Mouse (Mus musculus): ENCODE measurements at regions not wholly inside any gene's neighbourhood (a gene's known extent, or its start where the extent isn't known, plus 50 kb on each side); places are given as distances from the start of the nearest gene placed in this dataset.
"Not testable (repeated sequence)": the region's sequence is repeated elsewhere in the genome, so short reads cannot be mapped to it uniquely, and the experiment has no call there.

- Histone ChIP-seq H3K27ac (no peak overlapping the region), H3K4me2 (replicated peaks) (no peak overlapping the region), H3K9me3 (replicated peaks) (no peaks in the 10 kb centered on the region), H3K27me3 (no peaks in the 10 kb centered on the region), H3K4me3 (no peak overlapping the region), H3K36me3 (no peaks in the 10 kb centered on the region), H3K9ac (no peak overlapping the region), H3K4me1 (no peaks in the 10 kb centered on the region)
- WGBS = 54% methylated on average over 2 of the region's 2 CpGs
- ATAC-seq (ENCODE audit: low FRiP score) = peak; percentile 48; the same call in 1 of the 2 replicates
Measured at GRCm38 (mm10) chr14:95082877-95083276, 798.2 kb upstream of the 4921530L21Rik start.

GRCm38 (mm10) chr14:95091691-95092395 lies 789.2 kb upstream of the 4921530L21Rik start:
- WGBS = 92% methylated on average over 10 of the region's 10 CpGs
- not testable (repeated sequence) for H3K36me3 ChIP-seq; H3K4me3 ChIP-seq; H3K9ac ChIP-seq; H3K4me1 ChIP-seq; ATAC-seq (ENCODE audit: low FRiP score); H3K27me3 ChIP-seq; H3K27ac ChIP-seq; H3K4me2 ChIP-seq (replicated peaks)
- H3K9me3 ChIP-seq (replicated peaks) = 0 out of 2 replicates have a peak, but pooled peaks cover 11% of the 10 kb centered on the region

- Histone ChIP-seq H3K4me3 (no peak overlapping the region), H3K36me3 (no peaks in the 10 kb centered on the region), H3K4me1 (no peaks in the 10 kb centered on the region), H3K4me2 (replicated peaks) (no peak overlapping the region), H3K27ac (no peak overlapping the region), H3K27me3 (no peaks in the 10 kb centered on the region), H3K9ac (no peak overlapping the region), H3K9me3 (replicated peaks) (no peaks in the 10 kb centered on the region)
- ATAC-seq (ENCODE audit: low FRiP score) = no peak
- WGBS = 60% methylated on average over 4 of the region's 4 CpGs
Measured at GRCm38 (mm10) chr14:95113863-95114262, 767.2 kb upstream of the 4921530L21Rik start.
